Mouse (Mus musculus): ENCODE data around the gene Trim41. TPM values are rescaled to one million over a fixed set of nuclear protein-coding genes. Genes with fewer than 3 reads are reported as not detected.
A peak's percentile ranks its signal among the peaks of the same experiment; 100 is the strongest.
"Not testable (repeated sequence)": the region's sequence is repeated elsewhere in the genome, so short reads cannot be mapped to it uniquely, and the experiment has no call there.

The Trim41 gene
- polyA plus RNA-seq, 1 experiment from 2014 or later, result 7.5 TPM

GRCm38 (mm10) chr11:48821299-48821698 is 4.1 kb upstream of the Trim41 start:
- not testable (repeated sequence) for H3K9ac ChIP-seq; H3K36me3 ChIP-seq; ATAC-seq (ENCODE audit: low FRiP score); H3K4me1 ChIP-seq (replicated peaks); H3K27ac ChIP-seq; H3K9me3 ChIP-seq; H3K4me3 ChIP-seq; H3K4me2 ChIP-seq
- WGBS, result 85% methylated on average over 14 of the region's 14 CpGs
- H3K27me3 ChIP-seq, result peaks cover 27% of the 10 kb centered on the region

DNA sequence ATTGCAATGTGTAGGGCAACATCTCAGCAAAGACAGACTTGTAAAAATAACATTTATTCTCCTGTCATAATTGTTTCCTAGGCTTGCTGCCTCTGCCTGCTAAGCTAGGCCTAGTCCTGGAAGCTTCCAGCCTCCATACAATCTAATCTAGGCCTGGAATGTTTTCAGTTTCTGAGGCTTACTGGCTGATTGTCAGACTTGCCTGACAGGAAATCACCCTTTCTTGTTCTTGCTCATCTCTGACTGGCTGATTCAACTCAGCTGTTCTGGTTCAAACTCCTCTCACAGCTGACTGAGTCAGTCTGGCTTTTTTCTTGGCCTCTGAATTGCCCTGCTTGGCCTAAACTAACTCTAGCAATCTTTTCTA is 3.1 kb upstream of the Trim41 start:
- ATAC-seq (ENCODE audit: low FRiP score), result no peak
- peaks cover 27% of the 10 kb centered on the region for H3K27me3 ChIP-seq
- H3K9me3 ChIP-seq, result no peaks in the 10 kb centered on the region
- no peak overlapping the region for H3K27ac ChIP-seq
- no peak overlapping the region for H3K9ac ChIP-seq
- no peak overlapping the region for H3K4me3 ChIP-seq
- no peak overlapping the region for H3K4me2 ChIP-seq
- no peaks in the 10 kb centered on the region for H3K36me3 ChIP-seq
- H3K4me1 ChIP-seq (replicated peaks), result peaks cover 19% of the 10 kb centered on the region

DNA sequence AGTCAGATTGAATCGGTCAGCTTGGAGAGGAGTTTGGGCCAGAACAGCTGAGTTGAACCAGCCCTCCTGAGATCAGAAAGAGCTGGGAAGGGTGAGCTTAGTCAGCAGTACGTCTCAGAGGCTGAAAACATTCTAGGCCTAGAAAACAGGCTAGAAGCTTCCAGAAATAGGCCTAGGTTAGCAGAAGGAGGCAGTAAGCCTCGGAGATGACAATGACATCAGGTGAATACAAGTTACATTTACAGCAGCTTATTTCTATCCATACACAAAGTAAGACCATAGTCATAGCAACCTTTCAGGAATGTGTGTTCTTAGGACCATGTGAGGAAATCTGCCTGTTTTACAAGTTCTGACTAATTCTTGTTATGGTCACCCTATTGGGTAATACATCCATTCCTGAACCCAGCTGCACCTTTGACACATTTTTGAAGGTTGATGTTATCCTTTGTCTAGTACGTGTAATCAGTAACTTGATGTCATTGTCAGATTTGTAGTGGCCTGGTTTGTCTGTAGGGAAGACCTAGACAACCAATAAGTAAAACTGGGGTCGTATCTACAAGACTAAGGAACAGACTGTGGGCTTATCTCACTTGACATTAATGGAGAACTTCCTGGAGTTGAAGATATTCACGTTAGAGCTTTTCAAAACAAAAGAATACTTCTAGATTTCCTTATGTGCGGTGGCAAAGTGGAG is 2.6 kb upstream of the Trim41 start:
- 80% methylated on average over 7 of the region's 7 CpGs for WGBS
- Histone ChIP-seq H3K27ac (no peak overlapping the region), H3K27me3 (peaks cover 23% of the 10 kb centered on the region), H3K4me3 (no peak overlapping the region), H3K36me3 (no peaks in the 10 kb centered on the region), H3K4me2 (no peak overlapping the region), H3K9ac (no peak overlapping the region), H3K4me1 (replicated peaks) (peaks cover 24% of the 10 kb centered on the region), H3K9me3 (no peaks in the 10 kb centered on the region)
- ATAC-seq (ENCODE audit: low FRiP score), result no peak

- no peaks in the 10 kb centered on the region for H3K9me3 ChIP-seq
- H3K4me3 ChIP-seq, result peak overlapping the region; percentile 76
- peaks cover 29% of the 10 kb centered on the region for H3K4me1 ChIP-seq (replicated peaks)
- peak overlapping the region; percentile 82 for H3K9ac ChIP-seq
- H3K27ac ChIP-seq, result 0 out of 2 replicates have a peak overlapping the region, but pooled peaks have one; percentile 97
- H3K4me2 ChIP-seq, result peak overlapping the region; percentile 81
- H3K27me3 ChIP-seq, result peaks cover 11% of the 10 kb centered on the region
- WGBS, result under 1% methylated on average over 16 of the region's 16 CpGs
- H3K36me3 ChIP-seq, result peaks cover 2% of the 10 kb centered on the region; the same call in 1 of the 2 replicates
- no peak for ATAC-seq (ENCODE audit: low FRiP score)
Observed at GRCm38 (mm10) chr11:48818346-48818745, 1.2 kb upstream of the Trim41 start.

DNA sequence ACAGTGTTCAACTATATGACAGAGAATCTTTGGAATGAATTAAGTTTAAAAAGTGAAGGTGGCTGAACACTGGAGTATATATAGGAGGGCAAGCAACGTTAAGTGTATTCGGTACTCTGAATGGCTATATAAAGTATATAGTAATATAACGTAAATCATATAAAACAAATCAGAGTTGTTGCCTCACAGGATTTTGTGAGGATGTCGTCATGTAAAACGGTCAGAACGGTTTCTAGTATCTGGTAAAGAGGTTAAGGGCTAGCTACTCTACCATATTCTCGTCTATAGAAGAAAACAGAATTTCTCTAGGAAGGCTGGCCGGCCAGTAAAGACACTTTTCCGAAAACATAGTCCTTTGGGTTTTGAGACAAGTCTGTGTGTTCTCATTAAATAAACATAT is 641 bp upstream of the Trim41 start:
- Histone ChIP-seq H3K9ac (peak overlapping the region; percentile 82), H3K9me3 (no peaks in the 10 kb centered on the region), H3K4me1 (replicated peaks) (peaks cover 33% of the 10 kb centered on the region), H3K27me3 (peaks cover 9% of the 10 kb centered on the region), H3K36me3 (peaks cover 8% of the 10 kb centered on the region; the same call in 1 of the 2 replicates), H3K4me2 (peak overlapping the region; percentile 81), H3K27ac (peak overlapping the region; percentile 97), H3K4me3 (peak overlapping the region; percentile 76)
- WGBS, result 10% methylated on average over 9 of the region's 9 CpGs
- ATAC-seq (ENCODE audit: low FRiP score), result no peak

DNA sequence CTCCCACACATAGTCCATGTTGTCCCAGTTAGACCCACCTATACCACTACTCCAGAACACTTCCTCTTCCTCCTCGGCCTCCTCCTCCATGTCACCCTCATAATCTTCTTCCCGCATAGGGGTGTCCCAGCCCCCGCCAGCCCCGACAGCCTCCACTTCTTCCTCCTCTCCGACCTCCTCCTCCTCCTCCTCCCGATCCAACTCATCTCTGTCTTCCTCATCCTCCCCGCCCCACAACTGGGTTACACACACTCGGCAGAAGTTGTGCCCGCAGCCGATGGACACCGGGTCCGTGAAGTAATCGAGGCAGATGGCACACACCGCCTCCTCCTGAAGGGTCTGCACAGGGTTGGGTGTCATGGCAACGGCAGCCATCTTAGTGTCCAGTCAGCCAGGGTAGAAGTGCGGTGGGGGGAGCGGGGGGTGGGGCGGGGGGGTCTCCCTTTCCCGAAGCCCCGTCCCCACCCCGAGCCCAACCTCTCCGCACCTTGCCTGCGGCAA is 822 bp downstream of the Trim41 start:
- H3K4me1 ChIP-seq (replicated peaks), result peaks cover 33% of the 10 kb centered on the region
- 0 out of 2 replicates have a peak, but pooled peaks cover 3% of the 10 kb centered on the region for H3K27me3 ChIP-seq
- peaks cover 21% of the 10 kb centered on the region for H3K36me3 ChIP-seq
- H3K9ac ChIP-seq, result peak overlapping the region; percentile 82
- peak overlapping the region; percentile 81 for H3K4me2 ChIP-seq
- H3K9me3 ChIP-seq, result no peaks in the 10 kb centered on the region
- ATAC-seq (ENCODE audit: low FRiP score), result peak; percentile 68
- peak overlapping the region; percentile 97 for H3K27ac ChIP-seq
- WGBS, result 5% methylated on average over 23 of the region's 23 CpGs
- peak overlapping the region; percentile 76 for H3K4me3 ChIP-seq

DNA sequence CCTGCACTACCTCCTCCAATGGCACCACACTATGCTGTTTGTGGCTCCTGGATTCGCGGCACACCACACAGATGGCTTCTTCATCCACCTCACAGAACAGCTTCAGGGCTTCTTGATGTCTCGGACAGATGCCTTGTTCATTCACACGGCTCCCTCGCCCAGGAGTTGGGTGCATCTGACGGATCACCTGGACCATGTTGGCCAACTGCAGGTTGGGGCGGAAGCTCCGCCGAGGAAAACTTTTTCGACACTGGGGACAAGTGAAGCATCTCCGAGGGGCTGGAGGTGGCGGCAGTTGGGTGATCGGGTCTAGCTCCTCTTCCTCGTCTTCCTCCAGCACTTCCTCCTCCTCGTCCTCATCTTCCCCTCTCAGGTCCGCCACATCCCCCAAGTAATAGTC is 1.3 kb downstream of the Trim41 start:
- 80% methylated on average over 16 of the region's 16 CpGs for WGBS
- peaks cover 33% of the 10 kb centered on the region for H3K4me1 ChIP-seq (replicated peaks)
- peak overlapping the region; percentile 76 for H3K4me3 ChIP-seq
- peak overlapping the region; percentile 81 for H3K4me2 ChIP-seq
- H3K27ac ChIP-seq, result no peak overlapping the region
- ATAC-seq (ENCODE audit: low FRiP score), result no peak
- H3K27me3 ChIP-seq, result no peaks in the 10 kb centered on the region
- no peaks in the 10 kb centered on the region for H3K9me3 ChIP-seq
- H3K9ac ChIP-seq, result peak overlapping the region; percentile 82
- peaks cover 26% of the 10 kb centered on the region for H3K36me3 ChIP-seq

DNA sequence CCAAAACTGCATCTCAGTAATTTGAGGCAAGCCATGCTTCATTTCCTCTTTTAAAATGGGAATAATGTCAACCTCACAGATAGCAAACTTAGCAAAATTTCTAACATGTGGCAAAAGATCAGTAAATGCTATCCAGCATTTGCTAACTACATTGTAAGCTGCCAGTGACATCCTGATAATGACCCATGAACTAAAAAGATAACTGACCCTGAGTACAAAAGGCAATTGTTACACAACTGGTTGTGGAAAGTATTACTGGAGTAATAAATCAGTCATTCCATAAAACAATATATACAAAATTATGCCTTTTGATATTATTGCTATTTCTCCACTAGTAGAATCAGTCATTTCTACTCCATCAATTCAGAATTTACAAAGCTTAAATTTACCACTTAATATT is 3.4 kb downstream of the Trim41 start:
- peaks cover 45% of the 10 kb centered on the region for H3K36me3 ChIP-seq
- H3K4me2 ChIP-seq, result no peak overlapping the region
- ATAC-seq (ENCODE audit: low FRiP score), result no peak
- H3K9me3 ChIP-seq, result no peaks in the 10 kb centered on the region
- no peak overlapping the region for H3K4me3 ChIP-seq
- H3K4me1 ChIP-seq (replicated peaks), result peaks cover 33% of the 10 kb centered on the region
- no peak overlapping the region for H3K27ac ChIP-seq
- no peaks in the 10 kb centered on the region for H3K27me3 ChIP-seq
- H3K9ac ChIP-seq, result peak overlapping the region; percentile 30; the same call in 1 of the 2 replicates

GRCm38 (mm10) chr11:48810142-48810541 is 7.0 kb downstream of the Trim41 start:
- H3K36me3 ChIP-seq, result peaks cover 82% of the 10 kb centered on the region
- H3K4me3 ChIP-seq, result no peak overlapping the region
- no peak overlapping the region for H3K4me2 ChIP-seq
- H3K9me3 ChIP-seq, result no peaks in the 10 kb centered on the region
- WGBS, result 90% methylated on average over 2 of the region's 2 CpGs
- H3K9ac ChIP-seq, result no peak overlapping the region
- ATAC-seq (ENCODE audit: low FRiP score), result no peak
- H3K27ac ChIP-seq, result no peak overlapping the region
- no peaks in the 10 kb centered on the region for H3K27me3 ChIP-seq
- peaks cover 20% of the 10 kb centered on the region for H3K4me1 ChIP-seq (replicated peaks)

DNA sequence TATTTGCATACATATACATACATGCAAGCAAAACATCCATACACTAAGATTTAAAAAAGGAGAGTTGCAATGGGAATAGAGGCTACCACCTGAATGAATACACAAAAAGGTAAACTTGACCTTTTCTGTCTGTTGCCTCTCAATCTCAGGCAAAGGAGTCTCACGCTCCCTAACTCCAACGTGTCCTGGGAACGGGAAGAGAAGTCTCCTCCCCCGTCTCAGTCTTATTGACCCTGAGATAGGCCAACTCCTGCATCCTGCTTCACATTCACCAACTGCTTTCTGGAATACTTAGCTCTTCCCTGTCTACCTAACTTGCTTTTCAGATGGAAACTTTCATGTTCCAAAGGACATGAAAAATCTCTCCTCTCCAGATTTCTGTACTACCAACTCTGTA is 7.7 kb downstream of the Trim41 start:
- H3K4me3 ChIP-seq, result no peak overlapping the region
- no peak overlapping the region for H3K9ac ChIP-seq
- no peak overlapping the region for H3K27ac ChIP-seq
- H3K4me2 ChIP-seq, result no peak overlapping the region
- no peak for ATAC-seq (ENCODE audit: low FRiP score)
- 72% methylated on average over 4 of the region's 4 CpGs for WGBS
- H3K9me3 ChIP-seq, result no peaks in the 10 kb centered on the region
- peaks cover 13% of the 10 kb centered on the region for H3K4me1 ChIP-seq (replicated peaks)
- H3K36me3 ChIP-seq, result peaks cover 89% of the 10 kb centered on the region
- H3K27me3 ChIP-seq, result no peaks in the 10 kb centered on the region

DNA sequence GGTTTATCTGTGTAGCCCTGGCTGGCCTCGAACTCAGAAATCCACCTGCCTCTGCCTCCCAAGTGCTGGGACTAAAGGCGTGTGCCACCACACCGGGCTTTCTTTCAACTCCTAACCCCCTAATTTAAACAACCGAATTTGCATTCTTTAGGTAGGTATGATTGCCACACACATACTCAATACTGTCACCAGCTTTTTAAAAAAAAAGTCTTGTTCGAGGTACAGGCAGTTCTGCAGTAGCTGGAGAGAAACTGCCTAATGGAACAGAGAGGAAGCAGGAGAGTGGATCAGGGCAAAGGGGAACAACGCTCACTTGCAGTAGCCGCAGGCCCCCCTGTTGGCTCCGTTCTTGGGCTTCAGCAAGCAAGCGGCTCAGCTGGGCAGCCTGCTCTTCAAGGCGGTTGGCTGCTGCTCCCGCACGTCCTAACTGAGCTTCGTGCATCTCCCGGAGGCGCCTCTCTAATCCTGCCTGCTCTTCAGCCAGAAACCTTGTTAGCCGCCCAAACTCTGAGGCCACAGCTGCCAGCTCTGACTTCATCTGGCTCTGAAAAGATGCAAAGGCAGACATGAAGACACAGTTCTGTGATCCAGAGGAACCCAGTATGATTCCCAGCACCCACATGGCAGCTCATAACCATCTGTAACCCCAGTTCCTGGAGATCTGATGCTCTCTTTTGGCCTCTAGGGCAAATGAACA is 8.3 kb downstream of the Trim41 start:
- ATAC-seq (ENCODE audit: low FRiP score), result no peak
- Histone ChIP-seq H3K4me2 (no peak overlapping the region), H3K9ac (no peak overlapping the region), H3K4me1 (replicated peaks) (peaks cover 9% of the 10 kb centered on the region; the same call in 1 of the 2 replicates), H3K27me3 (no peaks in the 10 kb centered on the region), H3K27ac (no peak overlapping the region), H3K4me3 (no peak overlapping the region), H3K36me3 (peaks cover 94% of the 10 kb centered on the region), H3K9me3 (no peaks in the 10 kb centered on the region)
- 78% methylated on average over 16 of the region's 16 CpGs for WGBS

- Histone ChIP-seq H3K4me3 (no peak overlapping the region), H3K4me2 (no peak overlapping the region), H3K9ac (no peak overlapping the region)
Observed at GRCm38 (mm10) chr11:48808304-48808646, 8.9 kb downstream of the Trim41 start.

More at GRCm38 (mm10) chr11:48808304-48808646, 8.9 kb downstream of the Trim41 start:
- peaks cover 97% of the 10 kb centered on the region for H3K36me3 ChIP-seq
- no peak for ATAC-seq (ENCODE audit: low FRiP score)
- H3K27me3 ChIP-seq, result no peaks in the 10 kb centered on the region
- H3K27ac ChIP-seq, result no peak overlapping the region
- 0 out of 2 replicates have a peak, but pooled peaks cover 3% of the 10 kb centered on the region for H3K4me1 ChIP-seq (replicated peaks)
- no peaks in the 10 kb centered on the region for H3K9me3 ChIP-seq
